Mouse (Mus musculus) midbrain, embryonic 16.5 days (tissue): ENCODE results near the gene Map3k14. TPM values are rescaled to one million over a fixed set of nuclear protein-coding genes. Genes with fewer than 3 reads are reported as not detected.

Experiments
- ATAC-seq: fragments of 200-750 bp; cut with Nextera tagmentation; 2 replicates; pipeline ENCODE4 v1.8.0; 2017; ENCODE audit warnings: moderate TSS enrichment
- H3K27ac ChIP-seq: fragments of 300-500 bp; sonication (generic); 2 replicates; pipeline ENCODE4 v1.5.1; 2014; ENCODE audit warnings: mild to moderate bottlenecking, low read length, mixed read lengths
- H3K27me3 ChIP-seq: fragments of 300-500 bp; sonication (generic); 2 replicates; pipeline ENCODE4 v1.6.1; 2014; ENCODE audit warnings: low read depth, low read length, mixed read lengths; ENCODE audit not compliant: control insufficient read depth, insufficient read depth
- H3K36me3 ChIP-seq: fragments of 300-500 bp; sonication (generic); 2 replicates; pipeline ENCODE4 v1.6.1; 2014; ENCODE audit warnings: mild to moderate bottlenecking, low read length, moderate library complexity, mixed read lengths; ENCODE audit not compliant: control insufficient read depth, insufficient read depth
- H3K4me1 ChIP-seq: fragments of 300-500 bp; sonication (generic); 2 replicates; pipeline ENCODE4 v1.6.1; 2014; ENCODE audit warnings: mild to moderate bottlenecking, low read length, mixed read lengths; ENCODE audit not compliant: control insufficient read depth, insufficient read depth
- H3K4me2 ChIP-seq: fragments of 300-500 bp; sonication (generic); 2 replicates; pipeline ENCODE4 v1.6.1; 2014; ENCODE audit warnings: mild to moderate bottlenecking, low read length, mixed read lengths
- H3K4me3 ChIP-seq: fragments of 300-500 bp; sonication (generic); 2 replicates; pipeline ENCODE4 v1.5.1; 2014; ENCODE audit warnings: low read depth, mild to moderate bottlenecking, low read length, moderate library complexity, mixed read lengths
- H3K9ac ChIP-seq: fragments of 300-500 bp; sonication (generic); 2 replicates; pipeline ENCODE4 v1.6.1; 2014; ENCODE audit warnings: low read depth, low read length, mixed read lengths
- H3K9me3 ChIP-seq: fragments of 300-500 bp; sonication (generic); replicated peaks from 2 replicates; pipeline ENCODE4 v1.6.1; 2014; ENCODE audit warnings: mild to moderate bottlenecking, low read length, mixed read lengths; ENCODE audit not compliant: control insufficient read depth, poor library complexity, severe bottlenecking
- WGBS: fragments of 180-500 bp; shearing (Covaris S2); extraction: QIAGEN DNeasy Blood & Tissue Kit; methylation state at CpG from one replicate; pipeline ENCODE4 v1.1.7; 2014; 5-methylcytosine and 5-hydroxymethylcytosine counted together
- polyA plus RNA-seq: library from polyadenylated mRNA; unstranded; fragments of >200 nt; fragmentation: Nextera tagmentation; extraction: Ambion mirVana; gene quantifications from 2 replicates; pipeline ENCODE4 v1.2.1, GENCODE M21; 2015

Gene Map3k14
- polyA plus RNA-seq, 1 experiment from 2014 or later, result 4.4 TPM

DNA sequence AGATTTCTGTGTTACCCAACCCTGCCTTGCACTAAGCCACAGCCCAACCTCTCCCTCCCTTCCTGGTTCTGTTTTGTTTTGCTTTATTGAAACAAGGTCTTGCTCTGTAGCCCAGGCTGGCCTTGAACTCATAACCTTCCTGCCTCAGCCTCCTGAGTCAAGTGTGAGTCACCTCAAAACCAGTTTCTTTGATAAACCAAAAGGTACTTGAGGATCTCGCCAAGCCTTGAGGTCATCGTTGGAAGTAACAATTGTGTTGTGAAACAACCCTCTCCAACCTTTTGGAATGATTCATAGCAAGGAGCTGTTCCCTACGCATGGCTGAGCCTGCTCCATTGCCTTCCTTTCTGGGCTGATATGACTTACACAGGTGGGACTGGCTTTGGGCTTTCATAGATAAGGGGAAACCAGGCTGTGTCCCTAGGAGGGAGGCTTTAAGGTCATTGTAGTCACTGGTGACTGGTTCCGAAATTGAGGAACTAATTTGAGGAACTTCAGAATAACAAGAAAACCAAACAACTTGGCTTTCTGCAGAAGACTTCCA, 9.3 kb downstream of the Map3k14 start:
- Histone ChIP-seq H3K4me3 (no peak overlapping the region), H3K9me3 (no peaks in the 10 kb centered on the region), H3K36me3 (no peaks in the 10 kb centered on the region), H3K27me3 (no peaks in the 10 kb centered on the region), H3K4me1 (peaks cover 8% of the 10 kb centered on the region), H3K4me2 (no peak overlapping the region), H3K9ac (no peak overlapping the region), H3K27ac (no peak overlapping the region)
- no peak for ATAC-seq
- WGBS, result 91% methylated on average over 4 of the region's 4 CpGs

DNA sequence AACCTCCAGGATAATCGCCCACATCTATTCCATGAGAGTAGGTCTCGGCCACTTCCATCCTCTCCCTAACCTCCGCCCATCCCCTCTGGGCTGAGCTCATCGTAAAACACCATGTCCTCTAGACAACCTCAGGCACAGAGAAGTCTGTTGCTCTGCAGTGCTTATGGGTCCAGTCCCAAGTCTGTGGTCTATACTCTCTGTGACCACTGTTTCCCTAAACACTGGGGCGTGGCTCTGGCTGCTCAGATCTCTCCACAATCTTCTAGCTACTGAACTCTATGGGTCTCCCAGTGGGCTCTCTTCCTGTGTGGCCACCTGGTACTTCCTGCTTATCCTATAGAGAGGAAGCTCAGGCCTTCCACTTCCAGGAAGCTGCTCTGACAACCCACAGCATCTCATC, 13.7 kb downstream of the Map3k14 start:
- 88% methylated on average over 5 of the region's 5 CpGs for WGBS
- Histone ChIP-seq H3K27ac (no peak overlapping the region), H3K9ac (no peak overlapping the region), H3K4me1 (peaks cover 3% of the 10 kb centered on the region; the same call in 1 of the 2 replicates), H3K36me3 (no peaks in the 10 kb centered on the region), H3K4me2 (no peak overlapping the region), H3K9me3 (no peaks in the 10 kb centered on the region), H3K27me3 (no peaks in the 10 kb centered on the region), H3K4me3 (no peak overlapping the region)
- ATAC-seq, result no peak

DNA sequence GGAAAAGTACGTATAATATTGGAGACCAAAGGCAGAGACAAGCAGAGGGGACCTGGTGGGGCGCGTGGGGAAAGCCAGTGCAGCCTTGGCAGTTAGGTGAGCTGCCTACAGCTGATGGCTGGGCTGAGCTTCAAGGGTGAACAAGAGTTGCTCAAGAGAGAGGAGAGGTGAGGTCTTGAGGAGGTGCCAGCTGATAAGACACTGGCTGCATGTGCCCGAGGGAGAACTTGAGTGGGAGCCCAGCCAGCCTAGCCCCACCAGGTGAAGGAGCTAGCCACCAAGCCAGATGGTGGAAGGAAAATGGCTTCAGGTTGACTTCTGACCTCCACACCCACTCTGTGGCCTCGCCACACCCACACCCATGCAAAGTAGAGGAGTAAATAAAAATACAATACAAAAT, 14.9 kb downstream of the Map3k14 start:
- no peaks in the 10 kb centered on the region for H3K27me3 ChIP-seq

DNA sequence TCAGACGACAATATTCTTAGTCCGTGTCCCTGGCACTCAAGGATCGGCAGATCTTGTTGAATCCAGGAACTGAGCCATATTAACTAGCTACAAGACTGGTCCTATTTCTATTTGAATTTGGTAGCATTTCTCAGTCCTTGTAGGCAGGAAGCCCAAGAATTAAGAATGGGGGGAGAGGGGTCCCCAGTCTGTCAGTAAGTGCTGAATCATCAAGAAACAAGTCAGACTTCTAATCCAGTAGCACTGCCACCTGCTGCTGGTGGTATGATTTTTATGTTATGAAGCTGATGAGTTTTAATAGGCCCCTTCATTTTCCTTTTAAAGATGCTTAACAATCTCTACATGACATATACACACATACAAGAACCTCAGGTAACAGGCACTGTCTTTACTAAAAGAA, 16.9 kb downstream of the Map3k14 start:
- Histone ChIP-seq H3K4me2 (no peak overlapping the region), H3K9ac (no peak overlapping the region), H3K4me3 (no peak overlapping the region), H3K4me1 (peaks cover 21% of the 10 kb centered on the region), H3K27ac (no peak overlapping the region), H3K9me3 (no peaks in the 10 kb centered on the region), H3K27me3 (no peaks in the 10 kb centered on the region), H3K36me3 (no peaks in the 10 kb centered on the region)
- no peak for ATAC-seq
- 91% methylated on average over 3 of the region's 3 CpGs for WGBS

More for the DNA sequence above, 14.9 kb downstream of the Map3k14 start:
- H3K4me3 ChIP-seq, result no peak overlapping the region
- no peak overlapping the region for H3K9ac ChIP-seq
- no peaks in the 10 kb centered on the region for H3K36me3 ChIP-seq
- no peak overlapping the region for H3K27ac ChIP-seq
- H3K4me1 ChIP-seq, result peaks cover 14% of the 10 kb centered on the region
- no peak overlapping the region for H3K4me2 ChIP-seq
- no peaks in the 10 kb centered on the region for H3K9me3 ChIP-seq
- WGBS, result 94% methylated on average over 5 of the region's 5 CpGs
- ATAC-seq, result no peak

DNA sequence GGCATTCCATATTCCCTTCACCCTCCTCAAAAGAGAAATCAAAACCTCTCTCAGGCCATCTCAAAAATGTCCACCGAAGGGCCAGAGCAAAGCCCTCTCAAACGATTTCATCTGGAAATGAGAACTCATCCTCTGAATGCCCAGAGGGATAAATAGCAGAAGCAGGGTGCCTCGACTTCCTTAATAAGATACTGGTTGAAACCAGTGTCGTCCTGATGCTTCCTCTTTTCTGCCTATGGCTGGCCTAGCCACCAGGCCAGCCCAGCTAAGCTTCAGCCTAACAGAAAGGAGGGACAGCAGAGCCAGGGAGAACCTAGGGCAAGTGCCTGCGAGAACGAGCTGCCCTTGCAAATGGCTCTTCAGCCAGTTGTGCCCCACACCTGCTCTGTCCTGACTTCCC, 17.8 kb downstream of the Map3k14 start:
- no peak overlapping the region for H3K9ac ChIP-seq
- H3K27ac ChIP-seq, result peak overlapping the region; percentile 9; the same call in 1 of the 2 replicates
- H3K4me2 ChIP-seq, result no peak overlapping the region
- no peaks in the 10 kb centered on the region for H3K36me3 ChIP-seq
- H3K4me1 ChIP-seq, result peaks cover 21% of the 10 kb centered on the region
- 67% methylated on average over 6 of the region's 6 CpGs for WGBS
- no peak for ATAC-seq
- no peaks in the 10 kb centered on the region for H3K27me3 ChIP-seq
- H3K4me3 ChIP-seq, result no peak overlapping the region
- H3K9me3 ChIP-seq, result no peaks in the 10 kb centered on the region

DNA sequence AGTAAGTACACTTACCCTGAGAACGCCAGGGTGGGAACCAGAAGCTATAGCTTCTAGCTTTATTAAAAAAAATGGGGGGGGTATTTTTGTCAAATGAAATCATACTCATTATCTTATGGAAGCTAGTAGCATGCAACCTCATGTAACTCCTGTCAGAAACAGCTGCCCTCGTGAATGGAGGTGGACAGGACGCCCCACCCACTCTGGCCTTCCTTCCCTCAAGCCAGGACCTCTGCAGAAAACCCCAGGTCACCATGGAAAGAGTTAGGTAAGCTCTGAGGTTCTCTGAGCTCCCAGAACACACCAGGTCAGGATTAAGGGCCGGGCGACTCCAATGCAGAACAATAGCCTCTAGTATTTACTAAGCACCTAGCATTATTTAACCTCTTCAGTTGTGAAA, 18.4 kb downstream of the Map3k14 start:
- H3K36me3 ChIP-seq, result no peaks in the 10 kb centered on the region
- H3K4me1 ChIP-seq, result peaks cover 21% of the 10 kb centered on the region
- no peaks in the 10 kb centered on the region for H3K27me3 ChIP-seq
- H3K9me3 ChIP-seq, result no peaks in the 10 kb centered on the region
- H3K4me3 ChIP-seq, result no peak overlapping the region
- no peak overlapping the region for H3K4me2 ChIP-seq
- H3K27ac ChIP-seq, result no peak overlapping the region
- 73% methylated on average over 5 of the region's 5 CpGs for WGBS
- no peak for ATAC-seq
- H3K9ac ChIP-seq, result no peak overlapping the region

DNA sequence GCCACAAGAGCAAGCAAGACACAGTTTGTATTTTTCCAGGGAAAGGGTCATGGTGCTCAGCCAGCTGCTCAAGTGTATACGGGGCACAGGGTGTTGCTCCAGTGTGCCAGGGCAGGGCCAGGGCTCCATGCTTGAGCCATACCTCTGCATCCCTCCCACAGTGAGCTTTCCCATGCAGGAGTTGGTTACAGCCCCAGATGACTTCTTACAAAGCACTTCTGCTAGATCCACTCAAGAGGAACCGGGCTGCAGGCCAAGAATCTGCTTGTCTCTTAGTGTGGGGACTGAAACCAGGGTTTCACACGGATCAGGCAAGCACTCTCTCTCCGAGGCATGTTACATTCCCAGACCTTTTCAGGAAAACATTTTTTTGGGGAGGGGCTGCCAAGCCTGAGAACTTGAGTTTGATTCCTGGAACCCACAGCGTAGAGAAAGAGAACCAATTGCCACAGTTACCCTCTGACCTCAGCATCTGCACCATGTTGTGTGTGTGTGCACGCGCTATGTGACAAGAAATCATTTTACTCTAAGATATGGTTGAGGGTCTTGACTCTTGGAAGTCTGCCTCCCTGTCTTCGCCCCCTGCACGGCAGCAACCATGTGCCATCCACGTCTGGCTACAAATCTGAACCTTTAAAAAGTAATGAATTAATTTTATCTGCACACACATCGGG, 19.6 kb downstream of the Map3k14 start:
- H3K27ac ChIP-seq, result peak overlapping the region; percentile 54; the same call in 1 of the 2 replicates
- ATAC-seq, result peak; percentile 58
- no peaks in the 10 kb centered on the region for H3K9me3 ChIP-seq
- H3K36me3 ChIP-seq, result no peaks in the 10 kb centered on the region
- no peaks in the 10 kb centered on the region for H3K27me3 ChIP-seq
- 67% methylated on average over 11 of the region's 11 CpGs for WGBS
- H3K4me1 ChIP-seq, result peaks cover 21% of the 10 kb centered on the region
- no peak overlapping the region for H3K4me3 ChIP-seq
- no peak overlapping the region for H3K9ac ChIP-seq
- no peak overlapping the region for H3K4me2 ChIP-seq

DNA sequence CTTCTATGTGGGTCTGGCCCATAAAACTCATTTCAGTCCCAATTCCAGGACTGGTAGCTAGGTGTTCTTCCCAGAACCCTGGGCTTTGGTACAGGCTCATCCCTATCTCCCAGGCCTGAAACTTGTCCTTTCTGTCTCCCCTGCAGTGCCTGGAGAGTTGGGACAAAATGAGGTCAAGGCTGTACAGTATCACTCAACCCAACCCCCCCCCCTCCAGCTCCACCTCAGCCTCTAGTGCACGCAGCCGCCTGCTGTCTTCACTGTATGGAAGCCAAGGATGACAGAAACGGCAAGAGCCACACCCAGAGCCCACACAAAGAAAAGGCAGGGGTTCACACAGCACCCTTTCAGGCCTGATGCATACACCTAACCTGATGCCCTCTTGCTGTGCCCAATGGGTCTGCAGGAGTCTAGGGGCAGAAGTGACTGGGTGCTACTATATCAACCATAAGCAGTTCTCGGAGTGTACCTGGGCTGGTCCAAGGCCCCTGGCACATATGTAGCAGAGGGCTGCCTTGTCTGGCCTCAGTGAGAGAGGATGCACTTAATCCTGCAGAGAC, 20.5 kb downstream of the Map3k14 start:
- H3K36me3 ChIP-seq, result no peaks in the 10 kb centered on the region
- no peak overlapping the region for H3K4me3 ChIP-seq
- H3K4me2 ChIP-seq, result no peak overlapping the region
- peaks cover 22% of the 10 kb centered on the region for H3K4me1 ChIP-seq
- ATAC-seq, result no peak
- H3K27ac ChIP-seq, result no peak overlapping the region
- 61% methylated on average over 4 of the region's 4 CpGs for WGBS
- H3K27me3 ChIP-seq, result no peaks in the 10 kb centered on the region
- peak overlapping the region; percentile 14; the same call in 1 of the 2 replicates for H3K9ac ChIP-seq
- H3K9me3 ChIP-seq, result no peaks in the 10 kb centered on the region

DNA sequence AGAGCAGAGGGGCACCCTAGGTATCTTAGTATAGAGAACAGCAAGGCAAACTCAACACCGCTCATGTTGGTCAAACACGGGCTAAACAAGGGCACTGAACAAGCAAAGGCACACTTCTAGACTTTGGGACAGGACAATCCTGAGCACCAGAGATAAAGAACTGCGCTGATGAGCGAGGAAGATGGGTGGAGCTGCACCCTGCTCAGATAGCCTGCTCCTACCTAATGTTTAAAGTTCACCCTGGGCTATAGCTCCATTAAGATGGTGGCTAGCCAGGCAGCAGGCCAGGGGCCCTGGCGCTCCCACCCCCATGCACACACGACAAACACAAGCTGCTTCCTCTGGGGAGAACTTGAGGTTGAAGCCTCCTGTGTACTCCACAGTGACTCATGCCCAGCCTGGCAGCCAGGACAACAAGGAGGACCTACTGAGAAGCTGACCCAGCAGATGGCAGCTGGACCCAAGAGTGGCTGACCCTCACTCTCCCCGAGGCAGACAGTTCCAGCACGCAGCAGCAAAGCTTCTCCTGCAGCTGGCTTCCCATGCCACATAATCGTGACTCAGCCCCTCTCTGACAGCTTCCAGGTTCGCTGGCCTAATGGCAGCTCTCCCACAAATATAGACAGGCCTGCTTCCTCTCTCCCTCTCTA, 21.1 kb downstream of the Map3k14 start:
- WGBS, result 71% methylated on average over 10 of the region's 10 CpGs
- Histone ChIP-seq H3K27ac (no peak overlapping the region), H3K4me2 (no peak overlapping the region), H3K36me3 (no peaks in the 10 kb centered on the region), H3K27me3 (no peaks in the 10 kb centered on the region), H3K9me3 (no peaks in the 10 kb centered on the region), H3K4me1 (peaks cover 23% of the 10 kb centered on the region), H3K9ac (peak overlapping the region; percentile 14; the same call in 1 of the 2 replicates), H3K4me3 (no peak overlapping the region)
- ATAC-seq, result no peak
